Mouse (Mus musculus): ENCODE data around the gene Fiz1. TPM values are rescaled to one million over a fixed set of nuclear protein-coding genes. Genes with fewer than 3 reads are reported as not detected.

The Fiz1 gene
- polyA plus RNA-seq, 1 experiment from 2014 or later: 23.4 TPM

- Histone ChIP-seq H3K27ac (replicated peaks in 1 of 2; ENCODE audit: control insufficient read depth in 1 of 2, insufficient read depth in 1 of 2, low read depth in 2 of 2, low read length in 2 of 2) (no peak overlapping the region), H3K9ac (ENCODE audit: low read length) (no peak overlapping the region), H3K4me2 (ENCODE audit: low read length) (no peak overlapping the region)
Measured at GRCm38 (mm10) chr7:4963527-4963926, 51.0 kb downstream of the Fiz1 start.

GRCm38 (mm10) chr7:4957361-4957760 lies 57.1 kb downstream of the Fiz1 start:
- no peak for ATAC-seq (ENCODE audit: insufficient number of reproducible peaks, insufficient read depth, low FRiP score, low read depth)
- 74% methylated on average over 10 of the region's 10 CpGs for WGBS

More at GRCm38 (mm10) chr7:4963527-4963926, 51.0 kb downstream of the Fiz1 start:
- 0 out of 2 replicates have a peak, but pooled peaks cover 4% of the 10 kb centered on the region for H3K27me3 ChIP-seq (ENCODE audit: control insufficient read depth, insufficient read depth, low read length)
- H3K9me3 ChIP-seq (ENCODE audit: control insufficient read depth, low read length): no peaks in the 10 kb centered on the region
- 73% methylated on average over 5 of the region's 5 CpGs for WGBS
- H3K36me3 ChIP-seq (ENCODE audit: control insufficient read depth, insufficient read depth, low read length): no peaks in the 10 kb centered on the region
- H3K4me1 ChIP-seq (ENCODE audit: control insufficient read depth in 2 of 2, insufficient read depth in 2 of 2, low read length in 2 of 2): no peaks in the 10 kb centered on the region
- H3K4me3 ChIP-seq (ENCODE audit: control insufficient read depth in 1 of 2, insufficient read depth in 1 of 2, low read depth in 1 of 2, low read length in 2 of 2): no peak overlapping the region
- ATAC-seq (ENCODE audit: insufficient number of reproducible peaks, insufficient read depth, low FRiP score, low read depth): no peak

More at GRCm38 (mm10) chr7:4957361-4957760, 57.1 kb downstream of the Fiz1 start:
- no peaks in the 10 kb centered on the region for H3K27me3 ChIP-seq (ENCODE audit: control insufficient read depth, insufficient read depth, low read length)
- H3K9ac ChIP-seq (ENCODE audit: low read length): no peak overlapping the region
- no peak overlapping the region for H3K27ac ChIP-seq (replicated peaks in 1 of 2; ENCODE audit: control insufficient read depth in 1 of 2, insufficient read depth in 1 of 2, low read depth in 2 of 2, low read length in 2 of 2)
- no peak overlapping the region for H3K4me2 ChIP-seq (ENCODE audit: low read length)
- no peak overlapping the region for H3K4me3 ChIP-seq (ENCODE audit: control insufficient read depth in 1 of 2, insufficient read depth in 1 of 2, low read depth in 1 of 2, low read length in 2 of 2)
- H3K9me3 ChIP-seq (ENCODE audit: control insufficient read depth, low read length): no peaks in the 10 kb centered on the region
- H3K36me3 ChIP-seq (ENCODE audit: control insufficient read depth, insufficient read depth, low read length): no peaks in the 10 kb centered on the region
- H3K4me1 ChIP-seq (ENCODE audit: control insufficient read depth in 2 of 2, insufficient read depth in 2 of 2, low read length in 2 of 2): peaks cover 5 to 12% of the 10 kb centered on the region in 2 experiments; a peak in 3 of 4 replicates

Other genes with a start within 250 kb of the Fiz1 start
- not detected in 2 replicates for gene Fam71e2, start 243.4 kb downstream of the Fiz1 start, polyA plus RNA-seq (2014; fragmentation: Nextera tagmentation; extraction: Ambion mirVana)
- not detected in 2 replicates for gene Il11, start 231.8 kb downstream of the Fiz1 start, polyA plus RNA-seq (2014; fragmentation: Nextera tagmentation; extraction: Ambion mirVana)
- not detected in 2 replicates for gene Tmem190, start 231.8 kb downstream of the Fiz1 start, polyA plus RNA-seq (2014; fragmentation: Nextera tagmentation; extraction: Ambion mirVana)
- gene Tmem238, start 225.0 kb downstream of the Fiz1 start, polyA plus RNA-seq (2014; fragmentation: Nextera tagmentation; extraction: Ambion mirVana): 3.0 and 3.7 TPM in 2 replicates
- 179 and 188 TPM in 2 replicates for gene Rpl28, start 221.8 kb downstream of the Fiz1 start, polyA plus RNA-seq (2014; fragmentation: Nextera tagmentation; extraction: Ambion mirVana)
- gene Ube2s, start 202.1 kb downstream of the Fiz1 start, polyA plus RNA-seq (2014; fragmentation: Nextera tagmentation; extraction: Ambion mirVana): 237 and 408 TPM in 2 replicates
- gene Shisa7, start 170.0 kb downstream of the Fiz1 start, polyA plus RNA-seq (2014; fragmentation: Nextera tagmentation; extraction: Ambion mirVana): 0.05 TPM in 1 of 2 replicates, not detected in the other
- 4.2 and 4.3 TPM in 2 replicates for gene Isoc2b, start 144.4 kb downstream of the Fiz1 start, polyA plus RNA-seq (2014; fragmentation: Nextera tagmentation; extraction: Ambion mirVana)
- gene Isoc2a, start 137.5 kb downstream of the Fiz1 start, polyA plus RNA-seq (2014; fragmentation: Nextera tagmentation; extraction: Ambion mirVana): 1.1 and 1.5 TPM in 2 replicates
- 0.20 TPM in 1 of 2 replicates, not detected in the other for gene Gm36210, start 108.2 kb downstream of the Fiz1 start, polyA plus RNA-seq (2014; fragmentation: Nextera tagmentation; extraction: Ambion mirVana)
- 2.1 and 3.1 TPM in 2 replicates for gene Zfp628, start 99.5 kb downstream of the Fiz1 start, polyA plus RNA-seq (2014; fragmentation: Nextera tagmentation; extraction: Ambion mirVana)
- gene Nat14, start 92.7 kb downstream of the Fiz1 start, polyA plus RNA-seq (2014; fragmentation: Nextera tagmentation; extraction: Ambion mirVana): 4.4 and 5.1 TPM in 2 replicates
- 1.4 and 1.9 TPM in 2 replicates for gene Ssc5d, start 88.9 kb downstream of the Fiz1 start, polyA plus RNA-seq (2014; fragmentation: Nextera tagmentation; extraction: Ambion mirVana)
- 6.8 and 8.1 TPM in 2 replicates for gene Sbk2, start 50.3 kb downstream of the Fiz1 start, polyA plus RNA-seq (2014; fragmentation: Nextera tagmentation; extraction: Ambion mirVana)
- 0.42 and 0.80 TPM in 2 replicates for gene Sbk3, start 43.5 kb downstream of the Fiz1 start, polyA plus RNA-seq (2014; fragmentation: Nextera tagmentation; extraction: Ambion mirVana)
- gene Zfp579, start 18.5 kb downstream of the Fiz1 start, polyA plus RNA-seq (2014; fragmentation: Nextera tagmentation; extraction: Ambion mirVana): 29.8 and 33.5 TPM in 2 replicates
- gene Zfp524, start 282 bp downstream of the Fiz1 start, polyA plus RNA-seq (2014; fragmentation: Nextera tagmentation; extraction: Ambion mirVana): 12.6 and 13.6 TPM in 2 replicates
- gene Gm44973, start 799 bp upstream of the Fiz1 start, polyA plus RNA-seq (2014; fragmentation: Nextera tagmentation; extraction: Ambion mirVana): 0.34 TPM in 1 of 2 replicates, not detected in the other
- 4.4 and 4.9 TPM in 2 replicates for gene Zfp865, start 5.7 kb upstream of the Fiz1 start, polyA plus RNA-seq (2014; fragmentation: Nextera tagmentation; extraction: Ambion mirVana)
- gene Ccdc106, start 5.9 kb upstream of the Fiz1 start, polyA plus RNA-seq (2014; fragmentation: Nextera tagmentation; extraction: Ambion mirVana): 0.73 and 1.9 TPM in 2 replicates
- gene 4632433K11Rik, start 19.4 kb upstream of the Fiz1 start, polyA plus RNA-seq (2014; fragmentation: Nextera tagmentation; extraction: Ambion mirVana): not detected in 2 replicates
- 5.6 TPM in 2 replicates for gene Zfp784, start 23.7 kb upstream of the Fiz1 start, polyA plus RNA-seq (2014; fragmentation: Nextera tagmentation; extraction: Ambion mirVana)
- gene Zfp580, start 36.8 kb upstream of the Fiz1 start, polyA plus RNA-seq (2014; fragmentation: Nextera tagmentation; extraction: Ambion mirVana): 21.9 and 22.0 TPM in 2 replicates
- gene U2af2, start 47.4 kb upstream of the Fiz1 start, polyA plus RNA-seq (2014; fragmentation: Nextera tagmentation; extraction: Ambion mirVana): 46.8 and 66.2 TPM in 2 replicates
- 50.6 and 52.0 TPM in 2 replicates for gene Epn1, start 65.5 kb upstream of the Fiz1 start, polyA plus RNA-seq (2014; fragmentation: Nextera tagmentation; extraction: Ambion mirVana)
- not detected in 2 replicates for gene Rfpl4, start 102.3 kb upstream of the Fiz1 start, polyA plus RNA-seq (2014; fragmentation: Nextera tagmentation; extraction: Ambion mirVana)
- 2.2 and 2.5 TPM in 2 replicates for gene Rasl2-9, start 111.3 kb upstream of the Fiz1 start, polyA plus RNA-seq (2014; fragmentation: Nextera tagmentation; extraction: Ambion mirVana)
- 0.01 TPM in 1 of 2 replicates, not detected in the other for gene Vmn1r55, start 135.0 kb upstream of the Fiz1 start, polyA plus RNA-seq (2014; fragmentation: Nextera tagmentation; extraction: Ambion mirVana)
- gene Vmn1r56, start 182.1 kb upstream of the Fiz1 start, polyA plus RNA-seq (2014; fragmentation: Nextera tagmentation; extraction: Ambion mirVana): not detected in 2 replicates
- not detected in 2 replicates for gene Vmn1r57, start 203.8 kb upstream of the Fiz1 start, polyA plus RNA-seq (2014; fragmentation: Nextera tagmentation; extraction: Ambion mirVana)